Mouse (Mus musculus) duodenum, adult 2 months (tissue): ENCODE data around the gene Prpf18. TPM values are rescaled to one million over a fixed set of nuclear protein-coding genes. Genes with fewer than 3 reads are reported as not detected.

ENCODE experiments used
- polyA plus RNA-seq: library from polyadenylated mRNA; depleted of rRNA; stranded (reverse); fragments of >200 nt; gene quantifications from 2 replicates; pipeline ENCODE4 v1.2.3, GENCODE M21; 2012; ENCODE audit warnings: low replicate concordance; rRNA removed

Gene Prpf18
- 1.8 and 2.1 TPM in 2 replicates for polyA plus RNA-seq

DNA sequence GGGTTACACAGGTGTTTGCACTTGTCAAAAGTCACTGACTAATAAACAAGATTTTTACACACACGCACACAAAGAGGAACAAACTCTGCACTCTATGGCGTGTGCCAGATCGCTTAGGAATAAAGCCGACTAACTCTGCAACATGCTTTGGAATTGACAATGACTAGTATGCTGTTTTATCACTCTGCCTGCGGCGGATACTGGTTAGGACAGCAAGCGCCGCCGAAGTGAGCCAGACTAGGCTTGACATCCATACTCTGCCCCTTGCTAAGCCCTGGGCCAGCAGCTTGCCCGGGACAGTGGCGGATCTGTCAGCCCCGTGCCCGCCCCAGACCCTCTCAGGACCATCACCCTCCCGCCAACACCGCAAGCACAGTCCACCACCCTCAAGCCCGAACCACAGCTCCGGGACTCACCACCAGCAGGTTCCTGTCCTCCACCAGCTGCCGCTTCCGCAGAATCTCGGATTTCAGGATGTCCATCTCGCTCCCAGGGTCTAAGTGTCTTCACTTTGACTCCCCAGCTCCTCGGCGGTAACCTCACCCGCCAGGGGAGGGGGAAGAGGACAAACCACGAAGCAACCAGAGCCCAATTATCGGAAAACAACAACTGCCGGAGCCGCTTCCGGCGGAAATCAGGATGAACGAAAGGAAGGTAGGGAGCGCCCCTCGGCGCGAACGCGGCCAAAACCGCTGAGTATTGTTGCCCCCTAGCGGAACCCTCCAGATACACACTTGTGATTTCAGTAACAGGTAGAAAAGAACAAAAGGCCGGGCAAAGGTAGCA lies at the start of gene Prpf18:
Gene Prpf18, minus strand, starts transcription at position 614 of the 786 bp plus-strand sequence.

Other genes with a start within 250 kb of the Prpf18 start
- 4.0 and 9.3 TPM in 2 replicates for gene Bend7, start 65.7 kb upstream of the Prpf18 start, polyA plus RNA-seq
- gene Sephs1, start 229.5 kb upstream of the Prpf18 start, polyA plus RNA-seq = 6.6 and 7.2 TPM in 2 replicates